Mouse (Mus musculus): ENCODE data around the gene BC029722.
A peak's percentile ranks its signal among the peaks of the same experiment; 100 is the strongest.

The BC029722 gene

GRCm38 (mm10) chr2:155784534-155784933 is 34.7 kb downstream of the BC029722 start:
- peak; percentile 81 for ATAC-seq (ENCODE audit: low TSS enrichment)

- ATAC-seq (ENCODE audit: low TSS enrichment): no peak
Observed at GRCm38 (mm10) chr2:155779506-155779905, 39.7 kb downstream of the BC029722 start.

- no peak for ATAC-seq (ENCODE audit: low TSS enrichment)
Observed at GRCm38 (mm10) chr2:155779066-155779465, 40.2 kb downstream of the BC029722 start.

GRCm38 (mm10) chr2:155778004-155778403 is 41.2 kb downstream of the BC029722 start:
- no peak for ATAC-seq (ENCODE audit: low TSS enrichment)

DNA sequence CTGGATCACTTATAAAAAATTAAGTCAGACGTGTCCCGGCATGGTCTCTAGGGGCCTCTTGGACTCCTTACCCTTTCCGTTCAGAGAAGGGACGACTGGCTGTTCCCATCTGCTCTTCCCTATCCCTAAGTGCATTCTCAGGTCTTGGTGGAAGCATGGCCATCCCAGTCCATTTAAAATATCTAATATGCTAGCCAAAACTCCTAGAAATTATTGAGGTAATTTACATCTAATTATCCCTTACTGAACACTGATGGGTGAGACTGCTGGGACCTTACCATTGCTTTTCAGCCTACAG is 41.6 kb downstream of the BC029722 start:
- no peak for ATAC-seq (ENCODE audit: low TSS enrichment)

- ATAC-seq (ENCODE audit: low TSS enrichment): no peak
Observed at GRCm38 (mm10) chr2:155776824-155777687, 42.2 kb downstream of the BC029722 start.

DNA sequence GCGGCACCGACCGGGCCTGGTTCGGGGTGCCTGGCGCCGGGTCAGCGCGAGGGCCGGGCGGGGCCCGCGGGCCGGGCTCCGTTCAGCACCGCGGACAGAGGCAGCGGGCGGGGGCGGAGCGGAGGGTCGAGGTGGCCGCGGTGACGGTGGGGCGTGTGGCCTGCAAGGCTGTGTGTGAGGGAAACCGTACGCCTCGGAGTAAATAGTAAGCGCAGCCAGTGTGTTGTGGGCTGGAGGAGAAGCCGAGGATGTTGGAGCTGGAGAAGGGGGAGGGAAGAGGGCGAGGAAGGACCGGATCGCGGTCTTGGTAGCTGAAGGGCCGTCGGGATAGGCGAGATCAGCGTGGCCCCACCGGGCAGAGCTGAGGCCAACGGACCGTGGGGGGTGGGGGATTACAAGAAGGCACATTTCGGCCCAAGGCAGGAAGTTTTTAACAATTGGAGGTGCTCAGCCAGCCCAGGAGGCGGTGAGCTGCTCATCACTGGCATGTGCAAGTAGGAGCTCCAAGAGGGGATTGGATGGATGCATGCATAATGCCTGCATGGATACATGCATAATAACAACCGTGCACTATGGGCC is 43.5 kb downstream of the BC029722 start:
- ATAC-seq (ENCODE audit: low TSS enrichment): peak; percentile 72

- ATAC-seq (ENCODE audit: low TSS enrichment): peak; percentile 14; the same call in 1 of the 2 replicates
Observed at GRCm38 (mm10) chr2:155774927-155775684, 44.1 kb downstream of the BC029722 start, which contains the start of gene Mmp24. TSS of gene Mmp24 (plus strand) at chr2:155775342.

- peak; percentile 15; the same call in 1 of the 2 replicates for ATAC-seq (ENCODE audit: low TSS enrichment)
Observed at GRCm38 (mm10) chr2:155774261-155774926, 44.8 kb downstream of the BC029722 start.

- no peak for ATAC-seq (ENCODE audit: low TSS enrichment)
Observed at GRCm38 (mm10) chr2:155773664-155774063, 45.6 kb downstream of the BC029722 start.

Data from frontal cortex, adult (tissue).